Mouse (Mus musculus): ENCODE measurements around the gene Vtn. TPM values are rescaled to one million over a fixed set of nuclear protein-coding genes. Genes with fewer than 3 reads are reported as not detected.

The Vtn gene
- 32.8 and 36.9 TPM in 2 replicates for polyA plus RNA-seq (2016; fragmentation: Nextera tagmentation; extraction: Ambion mirVana)

- peaks cover 42% of the 10 kb centered on the region for H3K27me3 ChIP-seq
- H3K9ac ChIP-seq, result peak within 1 kb of the TSS; percentile 52
- peak within 1 kb of the TSS; percentile 89 for H3K27ac ChIP-seq
- peaks cover 27% of the 10 kb centered on the region for H3K4me1 ChIP-seq
- ATAC-seq (ENCODE audit: low FRiP score), result no peak
- H3K4me2 ChIP-seq, result peak within 1 kb of the TSS; percentile 80
- H3K4me3 ChIP-seq (replicated peaks), result peak within 1 kb of the TSS; percentile 65
- no peaks in the 10 kb centered on the region for H3K36me3 ChIP-seq (replicated peaks)
- no peaks in the 10 kb centered on the region for H3K9me3 ChIP-seq
- WGBS, result 63% methylated on average over 7 of the region's 7 CpGs
Observed at GRCm38 (mm10) chr11:78499004-78499403, at the start of gene Vtn. Gene Vtn (plus strand): TSS chr11:78499091.

GRCm38 (mm10) chr11:78450337-78450736, 48.6 kb upstream of the Vtn start:
- no peaks in the 10 kb centered on the region for H3K4me1 ChIP-seq
- WGBS, result 65% methylated on average over 2 of the region's 2 CpGs

DNA sequence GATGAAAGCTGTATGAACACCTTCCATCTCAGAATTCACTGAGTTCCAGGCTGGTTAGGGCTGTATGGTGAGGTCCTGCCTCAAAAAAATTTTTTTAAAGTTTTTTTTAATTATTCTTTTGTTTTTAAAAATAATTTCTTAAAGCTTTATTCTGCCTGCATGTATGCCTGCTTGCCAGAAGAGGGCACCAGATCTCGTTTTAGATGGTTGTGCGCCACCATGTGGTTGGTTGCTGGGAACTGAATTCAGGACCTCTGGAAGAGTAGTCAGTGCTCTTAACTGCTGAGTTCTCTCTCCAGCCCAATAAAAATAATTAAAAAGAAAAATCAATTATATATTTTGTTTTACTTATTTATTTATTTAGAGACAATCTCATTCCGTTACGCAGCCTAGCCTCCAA, 45.2 kb upstream of the Vtn start:
- H3K9ac ChIP-seq, result no peak overlapping the region
- H3K36me3 ChIP-seq (replicated peaks), result no peaks in the 10 kb centered on the region
- H3K27me3 ChIP-seq, result 0 out of 2 replicates have a peak, but pooled peaks cover 11% of the 10 kb centered on the region
- H3K4me3 ChIP-seq (replicated peaks), result no peak overlapping the region
- ATAC-seq (ENCODE audit: low FRiP score), result no peak
- WGBS, result 5% methylated on average over 4 of the region's 4 CpGs
- H3K4me1 ChIP-seq, result no peaks in the 10 kb centered on the region
- no peak overlapping the region for H3K27ac ChIP-seq
- no peaks in the 10 kb centered on the region for H3K9me3 ChIP-seq
- no peak overlapping the region for H3K4me2 ChIP-seq

More at GRCm38 (mm10) chr11:78450337-78450736, 48.6 kb upstream of the Vtn start:
- Histone ChIP-seq H3K36me3 (replicated peaks) (no peaks in the 10 kb centered on the region), H3K27me3 (0 out of 2 replicates have a peak, but pooled peaks cover 11% of the 10 kb centered on the region), H3K9me3 (no peaks in the 10 kb centered on the region), H3K4me3 (replicated peaks) (no peak overlapping the region), H3K27ac (no peak overlapping the region), H3K9ac (no peak overlapping the region), H3K4me2 (no peak overlapping the region)
- ATAC-seq (ENCODE audit: low FRiP score), result no peak

- Histone ChIP-seq H3K9ac (no peak overlapping the region), H3K4me1 (no peaks in the 10 kb centered on the region), H3K4me3 (replicated peaks) (no peak overlapping the region), H3K36me3 (replicated peaks) (no peaks in the 10 kb centered on the region), H3K27me3 (0 out of 2 replicates have a peak, but pooled peaks cover 11% of the 10 kb centered on the region), H3K4me2 (no peak overlapping the region), H3K9me3 (no peaks in the 10 kb centered on the region), H3K27ac (no peak overlapping the region)
- ATAC-seq (ENCODE audit: low FRiP score), result no peak
- WGBS, result 75% methylated on average over 7 of the region's 7 CpGs
Observed at GRCm38 (mm10) chr11:78454276-78454675, 44.6 kb upstream of the Vtn start.

DNA sequence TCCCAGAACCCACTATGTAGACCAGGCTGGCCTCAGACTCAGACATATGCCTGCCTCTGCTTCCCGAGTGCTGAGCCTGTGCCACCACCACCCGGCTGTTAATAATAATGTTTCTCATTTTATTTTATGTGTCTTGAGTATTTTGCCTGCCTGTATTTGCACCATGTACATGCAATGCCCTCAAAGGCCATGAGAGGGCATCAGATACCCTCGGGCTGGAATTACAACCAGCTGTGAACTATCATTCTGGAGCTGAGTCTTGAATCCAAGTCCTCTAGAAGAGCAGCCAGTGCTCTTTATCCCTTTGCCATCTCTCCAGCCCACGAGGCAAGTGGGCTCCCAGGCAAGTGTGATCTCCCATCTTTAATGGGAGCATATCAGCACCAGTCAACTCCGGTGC, 43.6 kb upstream of the Vtn start:
- H3K27ac ChIP-seq, result no peak overlapping the region
- H3K4me3 ChIP-seq (replicated peaks), result no peak overlapping the region
- no peaks in the 10 kb centered on the region for H3K4me1 ChIP-seq
- no peak for ATAC-seq (ENCODE audit: low FRiP score)
- no peak overlapping the region for H3K4me2 ChIP-seq
- no peaks in the 10 kb centered on the region for H3K9me3 ChIP-seq
- H3K36me3 ChIP-seq (replicated peaks), result no peaks in the 10 kb centered on the region
- H3K9ac ChIP-seq, result no peak overlapping the region
- WGBS, result 43% methylated on average over 5 of the region's 5 CpGs
- H3K27me3 ChIP-seq, result 0 out of 2 replicates have a peak, but pooled peaks cover 11% of the 10 kb centered on the region

DNA sequence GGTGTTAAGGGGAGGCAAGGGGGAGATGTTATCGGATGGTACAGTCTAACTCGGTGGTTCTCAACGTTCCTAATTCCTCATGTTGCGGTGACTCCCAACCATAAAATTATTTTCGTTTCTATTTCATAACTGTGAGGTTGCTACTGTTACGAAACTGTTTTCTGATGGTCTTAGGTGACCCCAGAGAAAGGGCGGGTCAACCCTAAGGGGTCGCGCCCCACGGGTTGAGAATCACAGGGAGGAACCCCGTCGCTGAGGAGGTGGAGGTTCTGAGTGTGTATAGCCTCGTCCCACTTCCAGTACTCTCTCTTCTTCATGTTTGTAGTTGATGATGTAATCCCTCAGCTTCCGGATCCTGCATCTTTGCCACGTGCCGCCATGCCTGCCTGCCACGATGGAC, 40.2 kb upstream of the Vtn start:
- no peak overlapping the region for H3K4me2 ChIP-seq
- no peak overlapping the region for H3K4me3 ChIP-seq (replicated peaks)
- no peak for ATAC-seq (ENCODE audit: low FRiP score)
- 84% methylated on average over 17 of the region's 17 CpGs for WGBS
- no peaks in the 10 kb centered on the region for H3K4me1 ChIP-seq
- peaks cover 5% of the 10 kb centered on the region; the same call in 1 of the 2 replicates for H3K9me3 ChIP-seq
- H3K9ac ChIP-seq, result no peak overlapping the region
- no peaks in the 10 kb centered on the region for H3K36me3 ChIP-seq (replicated peaks)
- 0 out of 2 replicates have a peak, but pooled peaks cover 10% of the 10 kb centered on the region for H3K27me3 ChIP-seq
- no peak overlapping the region for H3K27ac ChIP-seq

DNA sequence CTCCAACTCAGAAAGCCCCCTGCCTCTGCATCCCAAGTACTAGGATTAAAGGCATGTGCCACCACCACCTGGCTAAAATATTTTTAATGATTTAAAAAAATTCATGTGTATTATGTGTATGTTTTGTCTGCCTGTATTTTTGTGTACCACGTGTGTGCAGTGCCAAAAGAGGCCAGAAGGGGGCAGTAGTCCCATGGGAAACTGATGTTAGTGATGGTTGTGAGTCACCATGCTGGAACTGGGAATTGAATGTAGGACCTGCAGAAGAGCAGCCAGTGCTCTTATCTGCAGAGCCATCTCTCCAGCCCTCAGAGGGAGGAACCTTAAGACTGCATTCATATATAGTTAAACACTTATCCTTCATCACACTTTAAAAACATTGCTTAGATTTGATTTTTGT, 37.0 kb upstream of the Vtn start:
- Histone ChIP-seq H3K36me3 (replicated peaks) (no peaks in the 10 kb centered on the region), H3K4me2 (no peak overlapping the region), H3K4me1 (peaks cover 15% of the 10 kb centered on the region), H3K9ac (no peak overlapping the region), H3K27ac (no peak overlapping the region), H3K27me3 (peaks cover 6% of the 10 kb centered on the region; the same call in 1 of the 2 replicates), H3K9me3 (peaks cover 5% of the 10 kb centered on the region; the same call in 1 of the 2 replicates), H3K4me3 (replicated peaks) (no peak overlapping the region)
- no peak for ATAC-seq (ENCODE audit: low FRiP score)
- WGBS, result 65% methylated on average over 1 of the region's 1 CpGs

DNA sequence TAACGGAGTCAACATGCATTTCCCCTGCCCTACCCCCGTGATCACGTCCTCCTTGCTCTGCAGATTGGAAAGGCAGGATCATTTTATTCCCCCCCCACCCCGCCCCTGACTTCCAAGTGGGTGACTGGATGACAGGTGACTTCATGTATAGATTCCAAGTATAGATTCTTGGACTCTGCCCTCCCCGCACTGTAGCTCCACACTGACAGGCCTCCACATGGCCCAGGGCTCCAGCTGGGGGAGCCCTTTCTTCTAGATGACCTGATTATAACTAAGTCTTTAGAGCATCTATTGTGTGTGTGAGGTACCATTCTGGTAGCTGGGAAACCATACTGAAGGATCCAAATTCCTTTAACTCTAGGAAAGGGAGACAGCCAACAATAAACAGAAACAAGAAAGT, 36.2 kb upstream of the Vtn start:
- H3K9me3 ChIP-seq, result peaks cover 5% of the 10 kb centered on the region; the same call in 1 of the 2 replicates
- ATAC-seq (ENCODE audit: low FRiP score), result no peak
- H3K4me1 ChIP-seq, result peaks cover 15% of the 10 kb centered on the region
- no peaks in the 10 kb centered on the region for H3K36me3 ChIP-seq (replicated peaks)
- no peak overlapping the region for H3K4me2 ChIP-seq
- 78% methylated on average over 5 of the region's 5 CpGs for WGBS
- no peak overlapping the region for H3K9ac ChIP-seq
- no peak overlapping the region for H3K4me3 ChIP-seq (replicated peaks)
- H3K27ac ChIP-seq, result no peak overlapping the region
- H3K27me3 ChIP-seq, result peaks cover 6% of the 10 kb centered on the region; the same call in 1 of the 2 replicates

DNA sequence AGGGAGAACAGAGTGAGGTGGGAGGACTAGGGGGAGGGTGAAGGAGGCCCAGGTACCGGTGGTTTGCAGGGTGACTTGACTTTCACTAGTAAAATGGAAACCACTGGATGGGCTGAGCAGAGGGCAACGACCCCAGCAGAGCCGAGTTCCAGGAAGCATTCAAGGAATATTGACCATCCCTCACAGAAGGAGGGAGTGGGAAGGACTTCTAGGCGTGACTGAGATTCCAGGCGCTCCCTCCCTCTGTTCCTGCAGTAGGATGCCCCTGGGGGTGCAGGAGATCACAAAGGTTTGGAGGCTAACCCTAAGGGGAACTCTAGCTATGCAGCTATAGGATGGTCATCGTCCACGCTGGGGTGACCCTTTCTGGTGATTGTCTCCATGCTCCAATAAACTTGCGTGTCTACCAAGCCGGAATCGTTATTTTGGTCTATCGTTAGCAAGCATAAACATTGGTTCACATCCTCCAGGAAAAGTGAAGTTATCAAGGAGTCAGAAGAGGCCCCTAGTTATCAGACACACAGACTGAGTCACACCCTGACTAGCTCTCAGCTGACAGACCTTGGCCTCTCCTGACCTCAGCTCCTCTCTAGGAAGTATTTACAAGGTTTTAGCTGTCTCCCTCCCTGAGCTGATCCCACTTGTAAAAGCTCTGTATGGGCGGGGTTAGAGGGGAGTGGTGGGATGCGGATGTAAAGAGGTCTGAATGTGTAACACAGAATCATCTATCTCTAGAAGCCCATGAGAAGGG, 35.4 kb upstream of the Vtn start:
- H3K9me3 ChIP-seq, result peaks cover 5% of the 10 kb centered on the region; the same call in 1 of the 2 replicates
- peaks cover 6% of the 10 kb centered on the region; the same call in 1 of the 2 replicates for H3K27me3 ChIP-seq
- no peak overlapping the region for H3K4me2 ChIP-seq
- peaks cover 15% of the 10 kb centered on the region for H3K4me1 ChIP-seq
- ATAC-seq (ENCODE audit: low FRiP score), result no peak
- H3K4me3 ChIP-seq (replicated peaks), result no peak overlapping the region
- 73% methylated on average over 13 of the region's 13 CpGs for WGBS
- no peaks in the 10 kb centered on the region for H3K36me3 ChIP-seq (replicated peaks)
- H3K9ac ChIP-seq, result no peak overlapping the region
- H3K27ac ChIP-seq, result no peak overlapping the region

DNA sequence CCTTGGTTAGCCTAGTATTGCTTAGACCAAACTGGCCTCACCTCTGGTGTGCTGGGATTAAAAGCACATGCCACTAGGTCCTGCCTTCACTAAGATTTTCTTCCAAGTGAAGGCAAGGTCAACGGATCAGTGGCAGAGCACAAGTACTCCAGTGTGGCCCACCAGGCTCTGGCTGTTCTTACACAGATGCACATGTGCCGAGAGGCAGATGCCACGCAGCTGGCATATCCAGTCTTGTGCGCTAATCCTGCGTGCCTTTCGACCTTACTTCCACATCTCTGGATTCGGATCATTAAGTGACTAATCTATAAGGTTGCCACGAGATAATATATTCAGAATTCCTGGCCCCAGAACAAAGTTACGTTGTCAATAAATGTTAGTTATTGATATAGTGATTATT, 33.8 kb upstream of the Vtn start:
- ATAC-seq (ENCODE audit: low FRiP score), result peak; percentile 47; the same call in 1 of the 2 replicates
- Histone ChIP-seq H3K36me3 (replicated peaks) (no peaks in the 10 kb centered on the region), H3K4me1 (peaks cover 15% of the 10 kb centered on the region), H3K27me3 (peaks cover 6% of the 10 kb centered on the region; the same call in 1 of the 2 replicates), H3K9ac (peak overlapping the region; percentile 78; the same call in 1 of the 2 replicates), H3K4me3 (replicated peaks) (peak overlapping the region; percentile 76), H3K9me3 (peaks cover 5% of the 10 kb centered on the region; the same call in 1 of the 2 replicates), H3K27ac (0 out of 2 replicates have a peak overlapping the region, but pooled peaks have one; percentile 90), H3K4me2 (peak overlapping the region; percentile 92)
- WGBS, result 33% methylated on average over 9 of the region's 9 CpGs

DNA sequence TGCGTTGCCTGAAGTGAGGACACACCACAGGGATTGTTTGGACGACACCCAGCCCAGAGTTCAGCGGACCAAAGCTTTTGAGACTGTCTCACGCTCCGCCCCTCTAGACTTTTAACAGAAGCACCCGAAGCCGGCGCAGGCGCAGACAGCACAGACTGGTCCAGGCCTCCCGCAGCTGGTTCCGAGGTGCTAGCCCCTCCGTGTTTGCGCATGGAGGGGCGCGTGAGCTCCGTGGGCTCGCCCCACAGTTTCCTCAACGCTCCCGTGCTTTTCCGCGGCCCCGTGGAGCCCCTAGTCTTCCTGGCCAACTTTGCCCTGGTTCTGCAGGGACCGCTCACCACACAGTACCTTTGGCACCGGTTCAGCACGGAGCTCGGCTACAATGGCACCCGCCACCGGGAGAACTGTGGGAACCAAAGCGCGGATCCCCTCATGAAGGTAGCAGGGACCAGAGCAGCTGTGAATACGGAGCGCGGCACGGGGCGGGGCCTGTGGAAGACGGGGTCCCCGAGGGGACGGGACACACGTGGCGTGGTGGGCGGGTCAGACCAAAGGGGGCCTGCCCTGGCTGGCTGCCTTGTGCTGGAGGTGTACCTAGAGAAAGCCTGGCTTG, 33.2 kb upstream of the Vtn start, which contains the start of gene Slc46a1:
TSS of gene Slc46a1 (plus strand) at position 130 of the 613 bp plus-strand sequence.
- H3K36me3 ChIP-seq (replicated peaks), result no peaks in the 10 kb centered on the region
- H3K4me3 ChIP-seq (replicated peaks), result peak within 1 kb of the TSS; percentile 76
- H3K27ac ChIP-seq, result peak within 1 kb of the TSS; percentile 90
- peaks cover 6% of the 10 kb centered on the region; the same call in 1 of the 2 replicates for H3K27me3 ChIP-seq
- under 1% methylated on average over 41 of the region's 41 CpGs for WGBS
- H3K9me3 ChIP-seq, result peaks cover 5% of the 10 kb centered on the region; the same call in 1 of the 2 replicates
- peak within 1 kb of the TSS; percentile 92 for H3K4me2 ChIP-seq
- H3K4me1 ChIP-seq, result peaks cover 15% of the 10 kb centered on the region
- ATAC-seq (ENCODE audit: low FRiP score), result peak; percentile 95
- H3K9ac ChIP-seq, result peak within 1 kb of the TSS; percentile 78
